Mouse (Mus musculus) liver, embryonic 14.5 days (tissue): ENCODE measurements around the gene 3110040M04Rik. TPM values are rescaled to one million over a fixed set of nuclear protein-coding genes. Genes with fewer than 3 reads are reported as not detected.
"Not testable (repeated sequence)": the region's sequence is repeated elsewhere in the genome, so short reads cannot be mapped to it uniquely, and the experiment has no call there.

Source experiments
- ATAC-seq: fragments of 200-750 bp; cut with Nextera tagmentation; 2 replicates; pipeline ENCODE4 v1.8.0; 2017; ENCODE audit warnings: moderate number of reproducible peaks, mild to moderate bottlenecking, moderate library complexity; ENCODE audit not compliant: insufficient read depth
- DNase-seq, 3 experiments: peaks; one replicate each; pipeline ENCODE4 v3.0.0-alpha.2; 2012 to 2013; ENCODE audit warnings: low read depth in 3 of 3, low spot score in 3 of 3
- H3K27ac ChIP-seq: fragments of 300-500 bp; sonication (generic); 2 replicates; pipeline ENCODE4 v1.5.1; 2014; ENCODE audit warnings: moderate library complexity, mild to moderate bottlenecking, control low read depth, inconsistent platforms
- H3K27me3 ChIP-seq: fragments of 300-500 bp; sonication (generic); 2 replicates; pipeline ENCODE4 v1.6.1; 2014; ENCODE audit warnings: mild to moderate bottlenecking, low read length, moderate library complexity; ENCODE audit not compliant: control insufficient read depth, insufficient read depth
- H3K36me3 ChIP-seq: fragments of 300-500 bp; sonication (generic); replicated peaks from 2 replicates; pipeline ENCODE4 v1.6.1; 2014; ENCODE audit warnings: low read depth; ENCODE audit not compliant: control insufficient read depth, insufficient read depth
- H3K4me1 ChIP-seq, 2 experiments: fragments of 200-500 bp in 1 of 2; fragments of 300-500 bp in 1 of 2; sonication (generic) in 1 of 2; replicated peaks; 2 replicates each; pipeline ENCODE4 v1.6.1; 2012 to 2014; ENCODE audit warnings: antibody characterized with exemption in 1 of 2, inconsistent platforms in 1 of 2, low read length in 1 of 2; ENCODE audit not compliant: control insufficient read depth in 2 of 2, insufficient read depth in 2 of 2
- H3K4me2 ChIP-seq: fragments of 300-500 bp; sonication (generic); 2 replicates; pipeline ENCODE4 v1.6.1; 2014; ENCODE audit warnings: low read depth, mild to moderate bottlenecking, control low read depth, moderate library complexity
- H3K4me3 ChIP-seq, 2 experiments: fragments of 200-500 bp in 1 of 2; fragments of 300-500 bp in 1 of 2; sonication (generic) in 1 of 2; 2 replicates each; pipeline ENCODE4 v1.5.1; 2012 to 2014; ENCODE audit warnings: low read depth in 2 of 2, low read length in 2 of 2, mild to moderate bottlenecking in 2 of 2, control low read depth in 1 of 2, inconsistent platforms in 1 of 2, moderate library complexity in 1 of 2; ENCODE audit not compliant: insufficient read depth in 1 of 2
- H3K9ac ChIP-seq: fragments of 300-500 bp; sonication (generic); replicated peaks from 2 replicates; pipeline ENCODE4 v1.6.1; 2014; ENCODE audit warnings: mild to moderate bottlenecking, control low read depth, moderate library complexity
- H3K9me3 ChIP-seq: fragments of 300-500 bp; sonication (generic); 2 replicates; pipeline ENCODE4 v1.6.1; 2016; ENCODE audit warnings: low read length, mixed read lengths; ENCODE audit not compliant: control insufficient read depth
- WGBS: fragments of 180-500 bp; shearing (Covaris S2); extraction: QIAGEN DNeasy Blood & Tissue Kit; methylation state at CpG from one replicate; pipeline ENCODE4 v1.1.7; 2014; ENCODE audit not compliant: insufficient replicate concordance; 5-methylcytosine and 5-hydroxymethylcytosine counted together
- polyA plus RNA-seq, 2 experiments: library from polyadenylated mRNA; depleted of rRNA in 1 of 2; stranded (reverse) in 1 of 2; unstranded in 1 of 2; fragments of >200 nt; fragmentation: Nextera tagmentation in 1 of 2; extraction: Ambion mirVana in 1 of 2; gene quantifications; 2 replicates each; pipeline versions ENCODE4 v1.2.1 to v1.2.3; 2012 to 2014

Gene 3110040M04Rik
- polyA plus RNA-seq, 2 experiments, result 1.2 to 1.3 TPM

GRCm38 (mm10) chr1:151196690-151197089 lies 7.2 kb upstream of the 3110040M04Rik start:
- DNase-seq, H3K4me3 ChIP-seq, H3K27ac ChIP-seq, H3K4me1 ChIP-seq, H3K4me2 ChIP-seq, H3K36me3 ChIP-seq, H3K27me3 ChIP-seq, ATAC-seq, H3K9ac ChIP-seq, H3K9me3 ChIP-seq: not testable (repeated sequence)
- 46% methylated on average over 3 of the region's 3 CpGs for WGBS

- H3K4me1 ChIP-seq, H3K9ac ChIP-seq, H3K36me3 ChIP-seq, H3K4me2 ChIP-seq, H3K9me3 ChIP-seq, H3K27ac ChIP-seq, H3K4me3 ChIP-seq, H3K27me3 ChIP-seq: not testable (repeated sequence)
- ATAC-seq (peak; percentile 60; the same call in 1 of the 2 replicates), DNase-seq (peak in 1 of 3 experiments; percentile 76)
- WGBS, result 15% methylated on average over 2 of the region's 4 CpGs
Observed at GRCm38 (mm10) chr1:151198120-151198519, 5.8 kb upstream of the 3110040M04Rik start, which contains the start of gene Gm47995. Gene Gm47995, plus strand, starts transcription at chr1:151198448.

GRCm38 (mm10) chr1:151200620-151201019 lies 3.3 kb upstream of the 3110040M04Rik start:
- not testable (repeated sequence) for ATAC-seq

GRCm38 (mm10) chr1:151202771-151203170 lies 1.1 kb upstream of the 3110040M04Rik start:
- not testable (repeated sequence) for H3K4me2 ChIP-seq, H3K9ac ChIP-seq, H3K9me3 ChIP-seq, H3K4me3 ChIP-seq, DNase-seq, H3K4me1 ChIP-seq, H3K27me3 ChIP-seq, H3K36me3 ChIP-seq, H3K27ac ChIP-seq
- 31% methylated on average over 3 of the region's 5 CpGs for WGBS
- peak; percentile 60 for ATAC-seq

More at GRCm38 (mm10) chr1:151200620-151201019, 3.3 kb upstream of the 3110040M04Rik start:
- H3K27ac ChIP-seq, H3K4me1 ChIP-seq, H3K4me2 ChIP-seq, H3K36me3 ChIP-seq, H3K9ac ChIP-seq, H3K27me3 ChIP-seq, H3K4me3 ChIP-seq, DNase-seq, H3K9me3 ChIP-seq: not testable (repeated sequence)

GRCm38 (mm10) chr1:151208493-151208892 lies 4.6 kb downstream of the 3110040M04Rik start:
- DNase-seq, H3K27ac ChIP-seq, H3K36me3 ChIP-seq, H3K9me3 ChIP-seq, H3K27me3 ChIP-seq, H3K4me3 ChIP-seq, H3K4me2 ChIP-seq, H3K9ac ChIP-seq, H3K4me1 ChIP-seq: not testable (repeated sequence)
- 39% methylated on average over 3 of the region's 5 CpGs for WGBS
- peak; percentile 70 for ATAC-seq

GRCm38 (mm10) chr1:151208944-151209343 lies 5.0 kb downstream of the 3110040M04Rik start:
- H3K36me3 ChIP-seq, H3K4me1 ChIP-seq, H3K4me3 ChIP-seq, H3K4me2 ChIP-seq, H3K9me3 ChIP-seq, H3K27me3 ChIP-seq, DNase-seq, H3K9ac ChIP-seq, H3K27ac ChIP-seq: not testable (repeated sequence)
- peak; percentile 54; the same call in 1 of the 2 replicates for ATAC-seq

GRCm38 (mm10) chr1:151209824-151210355 lies 6.0 kb downstream of the 3110040M04Rik start, which contains the start of gene Gm47996:
Gene Gm47996, plus strand, starts transcription at chr1:151210131.
- not testable (repeated sequence) for H3K36me3 ChIP-seq, H3K4me3 ChIP-seq, H3K9me3 ChIP-seq, H3K4me2 ChIP-seq, ATAC-seq, H3K27me3 ChIP-seq, DNase-seq, H3K27ac ChIP-seq, H3K4me1 ChIP-seq, H3K9ac ChIP-seq
- WGBS, result 43% methylated on average over 4 of the region's 8 CpGs
